Mouse (Mus musculus) small intestine, adult 2 months (tissue): Measurements from ENCODE around the gene Eml3. TPM values are rescaled to one million over a fixed set of nuclear protein-coding genes. Genes with fewer than 3 reads are reported as not detected.

ENCODE experiments used
- H3K27ac ChIP-seq: fragments of 200-500 bp; 2 replicates; pipeline ENCODE4 v1.5.1; 2012; ENCODE audit warnings: low read depth, low read length, control low read depth, inconsistent platforms; ENCODE audit not compliant: insufficient read depth
- H3K27me3 ChIP-seq: fragments of 200-500 bp; 2 replicates; pipeline ENCODE4 v1.6.1; 2012; ENCODE audit warnings: mild to moderate bottlenecking, moderate library complexity, low read length, inconsistent platforms; ENCODE audit not compliant: control insufficient read depth, insufficient read depth
- H3K36me3 ChIP-seq: fragments of 200-500 bp; 2 replicates; pipeline ENCODE4 v1.6.1; 2012; ENCODE audit warnings: mild to moderate bottlenecking, low read length, control low read depth, inconsistent platforms; ENCODE audit not compliant: control insufficient read depth, insufficient read depth
- H3K4me1 ChIP-seq: fragments of 200-500 bp; 2 replicates; pipeline ENCODE4 v1.6.1; 2012; ENCODE audit warnings: low read length, inconsistent platforms, mixed read lengths; ENCODE audit not compliant: control insufficient read depth, insufficient read depth, insufficient read length
- H3K4me3 ChIP-seq: fragments of 200-500 bp; 2 replicates; pipeline ENCODE4 v1.5.1; 2012; ENCODE audit warnings: low read depth, mild to moderate bottlenecking, control low read depth, inconsistent platforms, low read length, moderate library complexity
- CTCF ChIP-seq: fragments of 200-500 bp; IDR thresholded peaks from 2 replicates; pipeline ENCODE4 v1.5.1; 2012; ENCODE audit warnings: low read depth, mild to moderate bottlenecking, control low read depth, inconsistent platforms, low read length, moderate library complexity, mixed read lengths; ENCODE audit not compliant: insufficient replicate concordance, insufficient read length; ENCODE audit errors: extremely low read depth
- POLR2A ChIP-seq: fragments of 200-500 bp; IDR thresholded peaks from 2 replicates; pipeline ENCODE4 v1.6.1; 2012; ENCODE audit warnings: low read depth, mild to moderate bottlenecking, control low read depth, inconsistent platforms, low read length, moderate library complexity
- WGBS: fragments of 180-500 bp; shearing (Covaris S2); methylation state at CpG from one replicate; pipeline ENCODE4 v1.1.7; 2018; 5-methylcytosine and 5-hydroxymethylcytosine counted together
- polyA plus RNA-seq: library from polyadenylated mRNA; depleted of rRNA; stranded (reverse); fragments of >200 nt; gene quantifications from 2 replicates; pipeline ENCODE4 v1.2.3, GENCODE M21; 2012; rRNA removed

The Eml3 gene
- polyA plus RNA-seq, 1 experiment, result 32.2 TPM

- Histone ChIP-seq H3K4me1 (peaks cover 39% of the 10 kb centered on the region), H3K27ac (peak overlapping the region; percentile 88), H3K27me3 (no peaks in the 10 kb centered on the region), H3K36me3 (peaks cover 1% of the 10 kb centered on the region; the same call in 1 of the 2 replicates), H3K4me3 (peak overlapping the region; percentile 73)
- WGBS, result 29% methylated on average over 15 of the region's 15 CpGs
- no peak for TF ChIP-seq CTCF
- TF ChIP-seq POLR2A, result 0 out of 2 replicates have a peak, but pooled peaks have one; percentile 16
Observed at GRCm38 (mm10) chr19:8990432-8991102, 61.2 kb downstream of the Eml3 start.

Other genes with a start within 250 kb of the Eml3 start
- 132 and 391 TPM in 2 replicates for gene Slc3a2, start 206.2 kb upstream of the Eml3 start, polyA plus RNA-seq
- gene Wdr74, start 193.7 kb upstream of the Eml3 start, polyA plus RNA-seq, result 12.1 and 17.5 TPM in 2 replicates
- gene 1700092M07Rik, start 188.8 kb upstream of the Eml3 start, polyA plus RNA-seq, result not detected in 2 replicates
- 31.7 and 65.9 TPM in 2 replicates for gene Stx5a, start 188.1 kb upstream of the Eml3 start, polyA plus RNA-seq
- 13.3 and 25.4 TPM in 2 replicates for gene Nxf1, start 172.5 kb upstream of the Eml3 start, polyA plus RNA-seq
- gene Tmem223, start 158.6 kb upstream of the Eml3 start, polyA plus RNA-seq, result 117 and 142 TPM in 2 replicates
- 59.9 and 96.2 TPM in 2 replicates for gene Tmem179b, start 155.1 kb upstream of the Eml3 start, polyA plus RNA-seq
- gene Taf6l, start 143.1 kb upstream of the Eml3 start, polyA plus RNA-seq, result 4.5 and 8.1 TPM in 2 replicates
- gene Polr2g, start 131.0 kb upstream of the Eml3 start, polyA plus RNA-seq, result 7.7 and 13.5 TPM in 2 replicates
- 0.60 and 0.86 TPM in 2 replicates for gene Zbtb3, start 127.0 kb upstream of the Eml3 start, polyA plus RNA-seq
- gene Ttc9c, start 110.2 kb upstream of the Eml3 start, polyA plus RNA-seq, result 5.7 and 8.9 TPM in 2 replicates
- gene Hnrnpul2, start 109.5 kb upstream of the Eml3 start, polyA plus RNA-seq, result 9.2 and 20.9 TPM in 2 replicates
- 4.6 TPM in 1 of 2 replicates, not detected in the other for gene AC129217.1, start 99.8 kb upstream of the Eml3 start, polyA plus RNA-seq
- gene Bscl2, start 92.1 kb upstream of the Eml3 start, polyA plus RNA-seq, result 54.3 and 82.6 TPM in 2 replicates
- gene Gng3, start 90.4 kb upstream of the Eml3 start, polyA plus RNA-seq, result 0.33 and 0.63 TPM in 2 replicates
- gene Lrrn4cl, start 78.8 kb upstream of the Eml3 start, polyA plus RNA-seq, result 0.11 and 0.17 TPM in 2 replicates
- 34.7 and 95.9 TPM in 2 replicates for gene Ubxn1, start 58.1 kb upstream of the Eml3 start, polyA plus RNA-seq
- 14.0 and 19.2 TPM in 2 replicates for gene Uqcc3, start 48.6 kb upstream of the Eml3 start, polyA plus RNA-seq
- 0.22 and 0.55 TPM in 2 replicates for gene Lbhd1, start 45.8 kb upstream of the Eml3 start, polyA plus RNA-seq
- gene Gm49403, start 45.6 kb upstream of the Eml3 start, polyA plus RNA-seq, result not detected in 2 replicates
- 9.5 and 11.4 TPM in 2 replicates for gene 1810009A15Rik, start 40.7 kb upstream of the Eml3 start, polyA plus RNA-seq
- not detected in 2 replicates for gene Gm49416, start 40.6 kb upstream of the Eml3 start, polyA plus RNA-seq
- 13.2 and 19.5 TPM in 2 replicates for gene Ints5, start 36.5 kb upstream of the Eml3 start, polyA plus RNA-seq
- 45.7 and 74.1 TPM in 2 replicates for gene Ganab, start 31.5 kb upstream of the Eml3 start, polyA plus RNA-seq
- gene B3gat3, start 9.2 kb upstream of the Eml3 start, polyA plus RNA-seq, result 40.1 and 69.5 TPM in 2 replicates
- 7.2 and 15.1 TPM in 2 replicates for gene Rom1, start 196 bp upstream of the Eml3 start, polyA plus RNA-seq
- gene Mta2, start 12.3 kb downstream of the Eml3 start, polyA plus RNA-seq, result 15.0 and 21.7 TPM in 2 replicates
- 5.6 and 13.2 TPM in 2 replicates for gene Tut1, start 24.3 kb downstream of the Eml3 start, polyA plus RNA-seq
- gene Eef1g, start 37.5 kb downstream of the Eml3 start, polyA plus RNA-seq, result 90.2 and 129 TPM in 2 replicates
- 5.1 and 14.7 TPM in 2 replicates for gene Ahnak, start 59.7 kb downstream of the Eml3 start, polyA plus RNA-seq
- 0.30 and 3.7 TPM in 2 replicates for gene Scgb1a1, start 158.4 kb downstream of the Eml3 start, polyA plus RNA-seq
- gene Asrgl1, start 206.1 kb downstream of the Eml3 start, polyA plus RNA-seq, result 0.37 and 0.41 TPM in 2 replicates